Mouse (Mus musculus) liver, embryonic 14.5 days (tissue): ENCODE results near the gene Gsc. TPM values are rescaled to one million over a fixed set of nuclear protein-coding genes. Genes with fewer than 3 reads are reported as not detected.

ENCODE experiments used
- ATAC-seq: fragments of 200-750 bp; cut with Nextera tagmentation; 2 replicates; pipeline ENCODE4 v1.8.0; 2017; ENCODE audit warnings: moderate number of reproducible peaks, mild to moderate bottlenecking, moderate library complexity; ENCODE audit not compliant: insufficient read depth
- DNase-seq, 3 experiments: peaks; one replicate each; pipeline ENCODE4 v3.0.0-alpha.2; 2012 to 2013; ENCODE audit warnings: low read depth in 3 of 3, low spot score in 3 of 3
- H3K27ac ChIP-seq: fragments of 300-500 bp; sonication (generic); 2 replicates; pipeline ENCODE4 v1.5.1; 2014; ENCODE audit warnings: moderate library complexity, mild to moderate bottlenecking, control low read depth, inconsistent platforms
- H3K27me3 ChIP-seq: fragments of 300-500 bp; sonication (generic); 2 replicates; pipeline ENCODE4 v1.6.1; 2014; ENCODE audit warnings: mild to moderate bottlenecking, low read length, moderate library complexity; ENCODE audit not compliant: control insufficient read depth, insufficient read depth
- H3K36me3 ChIP-seq: fragments of 300-500 bp; sonication (generic); replicated peaks from 2 replicates; pipeline ENCODE4 v1.6.1; 2014; ENCODE audit warnings: low read depth; ENCODE audit not compliant: control insufficient read depth, insufficient read depth
- H3K4me1 ChIP-seq, 2 experiments: fragments of 200-500 bp in 1 of 2; fragments of 300-500 bp in 1 of 2; sonication (generic) in 1 of 2; replicated peaks; 2 replicates each; pipeline ENCODE4 v1.6.1; 2012 to 2014; ENCODE audit warnings: antibody characterized with exemption in 1 of 2, inconsistent platforms in 1 of 2, low read length in 1 of 2; ENCODE audit not compliant: control insufficient read depth in 2 of 2, insufficient read depth in 2 of 2
- H3K4me2 ChIP-seq: fragments of 300-500 bp; sonication (generic); 2 replicates; pipeline ENCODE4 v1.6.1; 2014; ENCODE audit warnings: low read depth, mild to moderate bottlenecking, control low read depth, moderate library complexity
- H3K4me3 ChIP-seq, 2 experiments: fragments of 200-500 bp in 1 of 2; fragments of 300-500 bp in 1 of 2; sonication (generic) in 1 of 2; 2 replicates each; pipeline ENCODE4 v1.5.1; 2012 to 2014; ENCODE audit warnings: low read depth in 2 of 2, low read length in 2 of 2, mild to moderate bottlenecking in 2 of 2, control low read depth in 1 of 2, inconsistent platforms in 1 of 2, moderate library complexity in 1 of 2; ENCODE audit not compliant: insufficient read depth in 1 of 2
- H3K9ac ChIP-seq: fragments of 300-500 bp; sonication (generic); replicated peaks from 2 replicates; pipeline ENCODE4 v1.6.1; 2014; ENCODE audit warnings: mild to moderate bottlenecking, control low read depth, moderate library complexity
- H3K9me3 ChIP-seq: fragments of 300-500 bp; sonication (generic); 2 replicates; pipeline ENCODE4 v1.6.1; 2016; ENCODE audit warnings: low read length, mixed read lengths; ENCODE audit not compliant: control insufficient read depth
- CTCF ChIP-seq: IDR thresholded peaks from 2 replicates; pipeline ENCODE4 v1.5.1; 2016; ENCODE audit warnings: antibody characterized with exemption, low read depth, control low read depth
- EP300 ChIP-seq: IDR thresholded peaks from 2 replicates; pipeline ENCODE4 v1.6.1; 2016; ENCODE audit warnings: antibody characterized with exemption, low read depth
- WGBS: fragments of 180-500 bp; shearing (Covaris S2); extraction: QIAGEN DNeasy Blood & Tissue Kit; methylation state at CpG from one replicate; pipeline ENCODE4 v1.1.7; 2014; ENCODE audit not compliant: insufficient replicate concordance; 5-methylcytosine and 5-hydroxymethylcytosine counted together
- polyA plus RNA-seq, 2 experiments: library from polyadenylated mRNA; depleted of rRNA in 1 of 2; stranded (reverse) in 1 of 2; unstranded in 1 of 2; fragments of >200 nt; fragmentation: Nextera tagmentation in 1 of 2; extraction: Ambion mirVana in 1 of 2; gene quantifications; 2 replicates each; pipeline versions ENCODE4 v1.2.1 to v1.2.3; 2012 to 2014

The Gsc gene
- polyA plus RNA-seq, 2 experiments: 0.02 TPM; not detected in 1

DNA sequence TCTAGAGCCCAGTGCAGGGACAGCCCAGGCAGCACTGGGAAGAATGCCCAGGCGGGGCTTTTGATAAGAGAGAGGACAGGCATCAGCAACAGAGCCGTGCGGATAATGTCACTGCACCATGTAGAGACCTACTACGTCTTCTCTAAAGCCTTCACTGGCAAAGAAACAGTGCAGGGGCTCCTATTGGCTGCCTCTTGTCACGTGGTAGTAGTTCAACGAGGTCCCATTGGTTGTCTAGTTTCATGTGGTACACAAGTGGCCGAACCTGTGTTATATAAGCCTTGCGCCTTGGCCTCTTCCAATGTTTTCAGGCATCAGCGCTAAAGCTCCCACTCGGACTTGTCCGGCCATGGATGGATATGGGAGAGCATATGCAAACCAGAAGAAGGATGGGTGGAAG is 29.4 kb downstream of the Gsc start:
- WGBS: 64% methylated on average over 11 of the region's 11 CpGs
- Histone ChIP-seq H3K36me3 (no peaks in the 10 kb centered on the region), H3K27me3 (no peaks in the 10 kb centered on the region), H3K9me3 (no peaks in the 10 kb centered on the region), H3K9ac (no peak overlapping the region), H3K4me3 (no peak overlapping the region), H3K4me1 (no peaks in the 10 kb centered on the region), H3K27ac (no peak overlapping the region), H3K4me2 (no peak overlapping the region)
- ATAC-seq: no peak
- TF ChIP-seq EP300 (no peak), CTCF (no peak)
- no peak for DNase-seq

DNA sequence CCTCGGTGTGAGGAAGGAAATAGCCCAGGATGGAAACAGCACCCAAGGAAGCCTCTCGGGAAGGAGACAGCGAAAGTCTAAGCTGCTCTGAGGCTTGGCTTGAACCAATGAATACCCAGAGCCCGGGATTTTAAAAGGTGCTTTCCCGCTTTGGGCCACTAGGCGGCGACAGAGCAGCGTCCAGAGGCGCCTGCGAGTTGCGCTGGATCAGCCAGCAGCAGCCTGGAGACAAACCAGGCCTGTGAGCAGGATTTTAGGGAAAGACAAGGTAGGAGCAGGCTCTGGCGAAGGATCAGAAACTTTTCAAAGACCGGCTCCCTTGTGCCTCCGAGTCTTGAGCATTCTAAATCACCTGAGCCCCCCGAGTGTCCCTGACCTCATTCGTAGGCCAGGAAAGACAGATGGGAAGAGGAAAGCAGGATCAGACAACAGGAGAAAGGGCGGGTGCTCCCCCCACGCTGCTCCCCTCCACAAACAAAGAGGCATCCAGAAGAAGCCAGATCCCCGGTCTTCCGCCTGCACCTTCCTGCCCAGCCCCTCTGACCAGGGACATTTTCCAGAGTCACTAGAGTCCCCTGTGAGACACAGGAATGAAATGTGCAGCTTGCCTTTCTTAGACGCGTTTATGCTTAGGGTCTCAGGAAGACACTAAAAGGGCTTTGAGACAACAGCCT is 32.9 kb downstream of the Gsc start:
- TF ChIP-seq EP300: no peak
- TF ChIP-seq CTCF: peak; percentile 91

DNA sequence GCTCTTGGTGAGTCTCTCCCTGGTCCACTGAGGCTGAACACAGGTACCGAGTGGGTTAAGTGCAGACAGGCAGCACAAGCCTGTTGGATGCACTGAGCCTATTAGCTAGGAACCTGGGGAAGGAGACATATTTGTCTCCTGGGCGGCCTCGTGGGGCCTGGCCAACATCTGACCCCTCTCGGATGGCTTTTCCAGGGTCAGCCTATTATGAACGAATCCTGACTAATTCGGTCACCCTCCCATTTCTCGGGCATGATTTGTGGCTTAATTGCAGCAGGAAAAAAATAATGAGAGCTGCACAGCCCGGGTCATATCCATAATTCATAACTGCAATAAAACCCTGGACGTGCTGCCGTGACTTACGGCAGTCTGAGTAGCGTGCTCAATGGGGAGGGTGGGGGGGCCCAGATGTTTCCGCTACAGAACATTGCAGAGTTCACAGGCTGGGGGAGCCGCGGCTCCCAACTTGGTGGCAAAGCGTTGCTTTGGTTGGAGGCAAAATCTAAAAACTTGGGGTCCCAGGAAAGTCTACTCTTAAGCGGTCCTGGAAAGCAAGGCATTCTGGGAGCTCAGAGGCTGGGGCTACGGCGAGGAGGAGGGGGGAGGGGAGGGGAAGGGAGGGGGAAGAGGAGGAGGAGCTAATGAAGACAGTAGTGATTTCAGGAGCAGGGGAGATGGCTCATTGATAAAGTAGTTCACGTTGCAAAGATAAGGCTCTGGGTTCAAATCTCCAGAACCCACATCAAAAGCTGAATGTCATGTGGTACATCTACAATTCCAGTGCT is 39.0 kb downstream of the Gsc start:
- H3K4me2 ChIP-seq: no peak overlapping the region
- H3K9ac ChIP-seq: no peak overlapping the region
- H3K4me1 ChIP-seq: no peaks in the 10 kb centered on the region
- no peak for TF ChIP-seq CTCF
- no peak for TF ChIP-seq EP300
- H3K27me3 ChIP-seq: no peaks in the 10 kb centered on the region
- H3K27ac ChIP-seq: no peak overlapping the region
- H3K4me3 ChIP-seq: no peak overlapping the region
- 73% methylated on average over 20 of the region's 20 CpGs for WGBS
- H3K36me3 ChIP-seq: no peaks in the 10 kb centered on the region
- H3K9me3 ChIP-seq: no peaks in the 10 kb centered on the region
- no peak for DNase-seq
- no peak for ATAC-seq

More for the DNA sequence above, 32.9 kb downstream of the Gsc start:
- DNase-seq: peak; percentile 7 to 9 (median 9)
- Histone ChIP-seq H3K4me1 (no peaks in the 10 kb centered on the region), H3K36me3 (no peaks in the 10 kb centered on the region), H3K4me3 (no peak overlapping the region), H3K4me2 (no peak overlapping the region), H3K9me3 (no peaks in the 10 kb centered on the region), H3K27ac (no peak overlapping the region), H3K27me3 (no peaks in the 10 kb centered on the region), H3K9ac (no peak overlapping the region)
- ATAC-seq: no peak
- WGBS: 12% methylated on average over 22 of the region's 22 CpGs

DNA sequence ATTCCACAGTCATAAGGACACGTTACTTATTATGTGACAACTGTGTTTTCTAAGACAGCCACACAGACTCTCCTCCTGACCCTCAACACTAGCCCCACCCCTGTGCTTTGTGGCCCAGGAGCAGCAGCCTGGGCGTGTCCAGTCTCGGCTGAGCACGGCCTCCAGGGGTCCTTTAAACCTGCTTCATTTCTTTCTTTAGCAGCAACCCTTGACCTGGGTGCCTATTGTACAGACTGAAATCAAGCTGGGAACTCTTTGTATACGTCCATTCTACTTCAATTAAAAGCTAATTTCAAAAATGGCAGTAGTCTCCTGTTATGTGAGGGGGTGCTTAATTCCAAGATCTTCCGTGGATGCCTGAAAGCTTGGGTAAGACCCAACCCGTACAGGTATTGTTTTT is 39.9 kb downstream of the Gsc start:
- Histone ChIP-seq H3K4me2 (no peak overlapping the region), H3K36me3 (no peaks in the 10 kb centered on the region), H3K4me3 (no peak overlapping the region), H3K9me3 (no peaks in the 10 kb centered on the region), H3K27me3 (no peaks in the 10 kb centered on the region), H3K4me1 (no peaks in the 10 kb centered on the region), H3K27ac (no peak overlapping the region), H3K9ac (no peak overlapping the region)
- no peak for TF ChIP-seq EP300
- TF ChIP-seq CTCF: no peak
- ATAC-seq: no peak
- 52% methylated on average over 7 of the region's 7 CpGs for WGBS
- DNase-seq: no peak

DNA sequence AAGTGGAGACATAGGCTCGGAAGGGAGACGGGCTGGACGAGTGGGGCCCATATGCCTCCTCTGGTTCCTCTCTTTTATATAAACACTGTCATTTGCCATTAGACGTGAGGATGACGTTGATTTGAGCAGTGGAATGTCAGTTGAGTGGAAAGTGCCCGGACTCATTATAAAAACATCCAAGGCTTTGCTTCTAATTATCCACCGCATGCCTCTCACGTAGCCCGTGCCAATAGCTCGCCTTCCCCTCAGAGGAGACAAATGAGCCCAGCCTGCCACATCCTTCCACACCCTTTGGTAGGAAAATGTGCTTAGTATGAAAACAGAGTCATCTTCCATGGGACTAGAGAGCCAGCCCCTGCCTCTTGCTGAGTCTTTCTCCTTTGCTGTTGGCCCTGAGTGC is 41.8 kb downstream of the Gsc start:
- no peak for ATAC-seq
- Histone ChIP-seq H3K4me1 (no peaks in the 10 kb centered on the region), H3K27ac (no peak overlapping the region), H3K9ac (no peak overlapping the region), H3K36me3 (no peaks in the 10 kb centered on the region), H3K4me2 (no peak overlapping the region), H3K27me3 (no peaks in the 10 kb centered on the region), H3K4me3 (no peak overlapping the region), H3K9me3 (no peaks in the 10 kb centered on the region)
- WGBS: 68% methylated on average over 10 of the region's 10 CpGs
- TF ChIP-seq CTCF (no peak), EP300 (no peak)
- no peak for DNase-seq
